Mouse (Mus musculus) heart, adult 2 months (tissue): ENCODE measurements around the gene Rsbn1l. TPM values are rescaled to one million over a fixed set of nuclear protein-coding genes. Genes with fewer than 3 reads are reported as not detected.

Experiments used
- DNase-seq, 2 experiments: peaks; one replicate each; pipeline ENCODE4 v3.0.0; 2021
- H3K27ac ChIP-seq: fragments of 200-600 bp; 2 replicates; pipeline ENCODE4 v1.8.1; 2022
- H3K27me3 ChIP-seq: fragments of 200-500 bp; 2 replicates; pipeline ENCODE4 v1.6.1; 2012; ENCODE audit warnings: mild to moderate bottlenecking, low read length, inconsistent platforms, mixed read lengths; ENCODE audit not compliant: control insufficient read depth, insufficient read depth
- H3K36me3 ChIP-seq: fragments of 200-500 bp; 2 replicates; pipeline ENCODE4 v1.6.1; 2012; ENCODE audit warnings: low read length, inconsistent platforms; ENCODE audit not compliant: control insufficient read depth, insufficient read depth
- H3K4me1 ChIP-seq: fragments of 200-500 bp; 2 replicates; pipeline ENCODE4 v1.6.1; 2011; ENCODE audit warnings: low read length; ENCODE audit not compliant: control insufficient read depth, insufficient read depth
- H3K4me3 ChIP-seq: fragments of 200-600 bp; 2 replicates; pipeline ENCODE4 v1.8.1; 2022
- H3K79me2 ChIP-seq: fragments of 200-500 bp; replicated peaks from 2 replicates; pipeline ENCODE4 v1.6.1; 2012; ENCODE audit warnings: mild to moderate bottlenecking, inconsistent platforms, low read length, moderate library complexity, mixed read lengths; ENCODE audit not compliant: control insufficient read depth, insufficient read depth
- H3K9ac ChIP-seq: fragments of 200-500 bp; 2 replicates; pipeline ENCODE4 v1.6.1; 2012; ENCODE audit warnings: low read depth, mild to moderate bottlenecking, control low read depth, inconsistent platforms, low read length, mixed read lengths
- CTCF ChIP-seq: fragments of 200-600 bp; IDR thresholded peaks from 2 replicates; pipeline ENCODE4 v1.8.1; 2022; ENCODE audit warnings: antibody characterized with exemption, mild to moderate bottlenecking, moderate library complexity
- EP300 ChIP-seq: fragments of 200-500 bp; IDR thresholded peaks from 2 replicates; pipeline ENCODE4 v1.6.1; 2011; ENCODE audit warnings: low read depth, low read length, control low read depth; ENCODE audit not compliant: insufficient read depth
- POLR2A ChIP-seq: fragments of 200-500 bp; IDR thresholded peaks from 2 replicates; pipeline ENCODE4 v1.6.1; 2011; ENCODE audit warnings: mild to moderate bottlenecking, low read depth, low read length, control low read depth; ENCODE audit not compliant: insufficient read depth
- WGBS: fragments of 180-500 bp; shearing (Covaris S2); methylation state at CpG from one replicate; pipeline ENCODE4 v1.1.7; 2018; 5-methylcytosine and 5-hydroxymethylcytosine counted together
- intact Hi-C: fragments of 180-260 bp; cut with DNase I; formaldehyde crosslinking; loops from one replicate; pipeline ENCODE4 v1.15.1; 2025
- polyA plus RNA-seq: library from polyadenylated mRNA; depleted of rRNA; stranded (reverse); fragments of >200 nt; gene quantifications from 2 replicates; pipeline ENCODE4 v1.2.3, GENCODE M21; 2012
- total RNA-seq, 2 experiments: library from RNA; stranded (reverse); gene quantifications; 2 replicates each; pipeline ENCODE4 v1.2.3; 2021

Gene Rsbn1l
- total and polyA plus RNA-seq, 3 experiments, result 3.7 to 15.1 (median 11.5) TPM

DNA sequence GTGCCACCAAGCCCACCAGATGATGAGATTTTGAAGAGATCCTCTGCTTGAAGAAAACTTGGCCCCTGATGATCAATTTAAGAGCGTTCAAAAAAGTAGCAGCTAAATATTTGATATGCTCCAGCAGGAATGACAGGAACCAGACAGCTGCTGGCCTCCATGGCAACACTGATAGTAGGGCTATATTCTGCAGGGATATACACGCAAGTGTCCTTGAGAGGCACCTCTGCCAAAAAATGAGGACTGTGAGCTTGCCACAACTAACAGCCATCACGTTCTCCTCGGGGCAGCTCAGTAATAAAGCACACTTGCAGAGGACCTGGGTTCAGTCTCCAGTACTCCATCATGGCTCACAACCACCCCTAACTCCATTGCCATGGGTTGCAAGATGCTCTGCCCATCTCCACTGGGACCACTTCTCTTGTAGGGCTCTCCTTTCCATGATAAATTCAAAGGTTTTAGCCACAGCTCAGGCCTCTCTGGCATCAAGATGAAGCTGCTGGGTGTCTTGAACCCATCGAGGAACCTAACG lies 16.1 kb downstream of the Rsbn1l start:
- peak in 1 of 2 experiments; percentile 43 for DNase-seq
- Histone ChIP-seq H3K4me3 (no peak overlapping the region), H3K9ac (no peak overlapping the region), H3K36me3 (peaks cover 12% of the 10 kb centered on the region), H3K79me2 (peaks cover 6% of the 10 kb centered on the region), H3K4me1 (peaks cover 32% of the 10 kb centered on the region), H3K27me3 (no peaks in the 10 kb centered on the region), H3K27ac (peak overlapping the region; percentile 73)
- 52% methylated on average over 6 of the region's 6 CpGs for whole genome bisulfite sequencing
- TF ChIP-seq CTCF (no peak), EP300 (no peak), POLR2A (no peak)
- intact Hi-C loops, result no loop called here

DNA sequence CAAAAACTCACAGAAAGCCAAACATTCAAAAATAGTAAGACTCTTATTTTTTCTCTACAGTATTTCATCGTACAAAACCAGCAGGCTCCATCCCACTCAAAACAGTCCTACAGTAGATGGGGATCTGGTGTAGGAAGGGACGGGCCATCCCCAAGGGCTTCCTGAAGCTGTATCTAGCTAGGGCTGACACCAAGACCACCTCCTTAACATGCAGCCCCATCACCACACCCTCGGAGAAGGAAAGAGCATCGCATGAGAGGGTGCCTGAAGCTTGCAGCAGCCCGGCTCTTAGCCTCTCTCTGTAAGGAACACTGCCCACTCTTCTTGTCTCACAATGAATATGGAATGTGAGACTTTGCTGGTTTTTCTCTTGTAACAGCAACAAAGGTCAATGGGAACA lies 17.7 kb downstream of the Rsbn1l start:
- Histone ChIP-seq H3K36me3 (peaks cover 16% of the 10 kb centered on the region), H3K4me3 (no peak overlapping the region), H3K27ac (peak overlapping the region; percentile 73), H3K9ac (peak overlapping the region; percentile 25; the same call in 1 of the 2 replicates), H3K79me2 (peaks cover 8% of the 10 kb centered on the region), H3K27me3 (no peaks in the 10 kb centered on the region), H3K4me1 (peaks cover 31% of the 10 kb centered on the region)
- intact Hi-C loops, result no loop called here
- WGBS, result 25% methylated on average over 5 of the region's 5 CpGs
- no peak for TF ChIP-seq POLR2A
- no peak for TF ChIP-seq CTCF
- no peak for TF ChIP-seq EP300
- DNase-seq, result no peak

DNA sequence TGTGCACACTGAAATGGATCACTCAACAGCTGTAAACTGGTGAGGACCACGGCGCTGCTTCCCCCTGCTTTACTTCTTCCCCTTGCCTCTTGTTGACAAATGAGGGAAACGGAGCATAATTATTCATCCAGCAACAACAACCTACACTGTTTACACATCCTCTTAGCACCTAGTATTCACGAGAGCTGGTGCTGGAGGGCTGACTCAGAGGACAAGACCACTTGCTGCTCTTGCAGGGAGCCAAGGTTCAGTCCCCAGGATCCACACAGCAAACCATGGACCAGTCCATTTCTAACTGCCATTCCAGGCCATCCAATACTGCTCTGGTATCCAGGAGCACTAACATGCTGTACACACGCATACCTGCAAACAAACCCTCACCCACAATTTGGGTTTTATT lies 20.3 kb downstream of the Rsbn1l start:
- WGBS, result 66% methylated on average over 5 of the region's 5 CpGs
- no peak for TF ChIP-seq EP300
- no peak for TF ChIP-seq CTCF
- TF ChIP-seq POLR2A, result no peak
- Histone ChIP-seq H3K4me3 (no peak overlapping the region), H3K79me2 (peaks cover 8% of the 10 kb centered on the region), H3K36me3 (peaks cover 18% of the 10 kb centered on the region), H3K27ac (no peak overlapping the region), H3K9ac (no peak overlapping the region), H3K4me1 (peaks cover 28% of the 10 kb centered on the region), H3K27me3 (no peaks in the 10 kb centered on the region)
- intact Hi-C loops, result no loop called here
- no peak for DNase-seq

DNA sequence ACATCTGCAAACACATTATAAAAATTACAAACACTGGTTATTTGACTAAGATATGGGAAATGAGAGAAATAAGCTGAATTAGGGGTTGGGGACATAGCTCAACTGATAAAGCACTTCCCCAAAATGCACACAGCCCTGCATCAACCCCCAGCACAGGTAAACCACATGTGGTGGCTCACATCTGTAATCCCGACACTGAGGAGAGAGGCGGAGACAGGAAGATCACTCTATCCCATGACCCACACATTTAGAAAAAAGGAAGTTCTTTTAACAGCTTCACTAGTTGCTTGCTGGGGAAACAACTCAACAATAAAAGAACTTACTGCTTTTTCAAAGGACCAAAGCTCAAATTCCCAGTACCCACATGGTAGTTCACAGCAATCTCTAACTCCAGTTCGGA lies 23.6 kb downstream of the Rsbn1l start:
- no peaks in the 10 kb centered on the region for H3K27me3 ChIP-seq
- 67% methylated on average over 3 of the region's 3 CpGs for WGBS
- peaks cover 10% of the 10 kb centered on the region for H3K79me2 ChIP-seq
- intact Hi-C loops, result no loop called here
- peaks cover 27% of the 10 kb centered on the region for H3K36me3 ChIP-seq
- no peak overlapping the region for H3K9ac ChIP-seq
- H3K4me3 ChIP-seq, result no peak overlapping the region
- no peak for TF ChIP-seq POLR2A
- TF ChIP-seq EP300, result no peak
- TF ChIP-seq CTCF, result no peak
- H3K27ac ChIP-seq, result no peak overlapping the region
- peaks cover 23% of the 10 kb centered on the region for H3K4me1 ChIP-seq
- no peak for DNase-seq

DNA sequence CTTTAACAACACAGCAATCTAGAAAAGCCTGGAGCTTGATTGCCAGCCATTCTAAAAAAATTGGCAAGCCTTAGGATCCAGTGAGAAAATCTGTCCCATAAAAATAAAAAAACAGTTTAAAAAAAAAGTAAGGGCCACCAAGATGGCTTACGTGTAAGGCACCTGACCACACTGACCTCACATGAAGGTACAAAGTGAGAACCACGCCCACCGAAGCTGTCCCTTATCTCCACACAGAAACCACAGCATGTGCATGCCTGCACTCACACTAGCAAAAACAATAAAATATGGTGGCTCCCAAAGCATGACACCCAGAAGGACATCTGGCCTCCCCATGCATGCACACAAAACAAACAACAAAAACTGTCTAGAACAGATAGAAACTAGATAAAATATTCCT lies 24.9 kb downstream of the Rsbn1l start:
- 62% methylated on average over 3 of the region's 3 CpGs for WGBS
- no peak overlapping the region; the same call in 1 of the 2 replicates for H3K27ac ChIP-seq
- intact Hi-C loops, result no loop called here
- no peak overlapping the region for H3K4me3 ChIP-seq
- TF ChIP-seq POLR2A (no peak), EP300 (no peak), CTCF (no peak)
- H3K9ac ChIP-seq, result no peak overlapping the region
- H3K36me3 ChIP-seq, result peaks cover 27% of the 10 kb centered on the region
- H3K4me1 ChIP-seq, result peaks cover 22% of the 10 kb centered on the region
- peaks cover 10% of the 10 kb centered on the region for H3K79me2 ChIP-seq
- DNase-seq, result no peak
- H3K27me3 ChIP-seq, result no peaks in the 10 kb centered on the region

DNA sequence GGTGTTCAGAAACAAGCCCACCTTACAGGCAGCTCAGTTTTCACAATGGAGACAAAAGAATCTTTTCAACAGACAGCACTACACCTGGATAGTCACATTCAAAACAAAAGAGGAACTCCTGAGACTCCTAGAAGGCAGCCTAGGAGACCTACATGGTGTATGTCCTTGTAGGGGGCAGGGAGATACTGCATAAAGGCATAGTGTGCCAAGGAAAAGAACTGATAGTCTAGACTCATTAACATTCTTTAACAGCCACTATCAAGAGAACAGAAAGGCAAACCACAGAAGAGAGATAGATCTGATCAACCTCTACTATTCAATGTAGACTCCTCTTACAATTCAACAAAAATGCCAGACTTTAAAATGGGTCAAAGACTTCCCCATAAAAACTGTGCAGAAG lies 25.8 kb downstream of the Rsbn1l start:
- peaks cover 13% of the 10 kb centered on the region for H3K79me2 ChIP-seq
- no peak overlapping the region for H3K9ac ChIP-seq
- H3K36me3 ChIP-seq, result peaks cover 27% of the 10 kb centered on the region
- intact Hi-C loops, result no loop called here
- no peak for DNase-seq
- no peak overlapping the region for H3K4me3 ChIP-seq
- no peaks in the 10 kb centered on the region for H3K27me3 ChIP-seq
- H3K27ac ChIP-seq, result peak overlapping the region; percentile 75
- H3K4me1 ChIP-seq, result peaks cover 18% of the 10 kb centered on the region
- TF ChIP-seq EP300 (no peak), POLR2A (no peak), CTCF (no peak)
